Mouse (Mus musculus): ENCODE results near the gene Gm13043. TPM values are rescaled to one million over a fixed set of nuclear protein-coding genes. Genes with fewer than 3 reads are reported as not detected.

The Gm13043 gene
- not detected in 2 replicates for polyA plus RNA-seq (2012; rRNA removed; ENCODE audit: low replicate concordance)

DNA sequence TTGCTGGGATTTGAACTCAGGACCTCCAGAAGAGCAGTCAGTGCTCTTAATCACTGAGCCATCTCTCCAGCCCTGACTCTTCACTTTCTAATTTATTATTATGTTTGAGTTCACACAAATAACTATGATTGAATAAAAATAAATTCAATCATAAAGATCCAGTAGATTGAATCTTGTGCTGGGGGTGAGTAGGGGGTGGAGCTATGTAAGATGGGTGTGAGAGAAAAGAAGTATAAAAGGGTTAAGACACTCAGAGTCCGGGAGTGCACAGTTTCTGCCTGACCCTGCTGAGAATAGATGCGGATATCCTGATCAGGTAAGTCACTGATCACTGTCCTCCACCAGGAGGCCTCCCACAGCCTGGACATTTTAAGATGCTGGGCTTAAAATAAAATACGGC lies at the start of gene Gm13043:
Gene Gm13043 (plus strand): TSS at position 301 of the 400 bp plus-strand sequence.

GRCm38 (mm10) chr4:143535654-143536053 lies 24.5 kb downstream of the Gm13043 start, which contains the start of gene Gm13040:
Gm13040 (plus strand) TSS chr4:143535954.

GRCm38 (mm10) chr4:143551400-143551799 lies 40.3 kb downstream of the Gm13043 start, which contains the start of the genes BC080695 and Gm13057:
BC080695 (plus strand) TSS chr4:143551700.
Gm13057 (plus strand) TSS chr4:143551709.

Other genes starting within 250 kb of the Gm13043 start
- gene Pdpn, start 211.8 kb upstream of the Gm13043 start, polyA plus RNA-seq (2012; rRNA removed; ENCODE audit: low replicate concordance), result 0.77 and 1.6 TPM in 2 replicates
- not detected in 2 replicates for gene Lrrc38, start 161.6 kb upstream of the Gm13043 start, polyA plus RNA-seq (2012; rRNA removed; ENCODE audit: low replicate concordance)
- not detected in 2 replicates for gene Pramel1, start 116.9 kb upstream of the Gm13043 start, polyA plus RNA-seq (2012; rRNA removed; ENCODE audit: low replicate concordance)
- 2.2 and 3.1 TPM in 2 replicates for gene Pramef8, start 98.9 kb upstream of the Gm13043 start, polyA plus RNA-seq (2012; rRNA removed; ENCODE audit: low replicate concordance)
- gene Oog4, start 61.0 kb upstream of the Gm13043 start, polyA plus RNA-seq (2012; rRNA removed; ENCODE audit: low replicate concordance), result not detected in 2 replicates
- gene Gm13040, start 24.6 kb downstream of the Gm13043 start, polyA plus RNA-seq (2012; rRNA removed; ENCODE audit: low replicate concordance), result not detected in 2 replicates
- not detected in 2 replicates for gene BC080695, start 40.4 kb downstream of the Gm13043 start, polyA plus RNA-seq (2012; rRNA removed; ENCODE audit: low replicate concordance)
- gene Gm13057, start 40.4 kb downstream of the Gm13043 start, polyA plus RNA-seq (2012; rRNA removed; ENCODE audit: low replicate concordance), result not detected in 2 replicates
- gene Gm13083, start 103.7 kb downstream of the Gm13043 start, polyA plus RNA-seq (2012; rRNA removed; ENCODE audit: low replicate concordance), result not detected in 2 replicates
- gene Gm13088, start 145.9 kb downstream of the Gm13043 start, polyA plus RNA-seq (2012; rRNA removed; ENCODE audit: low replicate concordance), result not detected in 2 replicates
- gene Gm13089, start 191.4 kb downstream of the Gm13043 start, polyA plus RNA-seq (2012; rRNA removed; ENCODE audit: low replicate concordance), result not detected in 2 replicates
- gene Gm13078, start 208.1 kb downstream of the Gm13043 start, polyA plus RNA-seq (2012; rRNA removed; ENCODE audit: low replicate concordance), result not detected in 2 replicates

Data from duodenum, adult 2 months (tissue).